Mouse (Mus musculus) stomach, postnatal 0 days (tissue): Measurements from ENCODE around the gene Dpf3.

Source experiments
- CTCF ChIP-seq: IDR thresholded peaks from 2 replicates; pipeline ENCODE4 v1.5.1; 2016; ENCODE audit warnings: antibody characterized with exemption, low read depth, mild to moderate bottlenecking, moderate library complexity
- EP300 ChIP-seq: optimal IDR thresholded peaks from 2 replicates; pipeline ENCODE3; 2016; ENCODE audit warnings: antibody characterized with exemption

DNA sequence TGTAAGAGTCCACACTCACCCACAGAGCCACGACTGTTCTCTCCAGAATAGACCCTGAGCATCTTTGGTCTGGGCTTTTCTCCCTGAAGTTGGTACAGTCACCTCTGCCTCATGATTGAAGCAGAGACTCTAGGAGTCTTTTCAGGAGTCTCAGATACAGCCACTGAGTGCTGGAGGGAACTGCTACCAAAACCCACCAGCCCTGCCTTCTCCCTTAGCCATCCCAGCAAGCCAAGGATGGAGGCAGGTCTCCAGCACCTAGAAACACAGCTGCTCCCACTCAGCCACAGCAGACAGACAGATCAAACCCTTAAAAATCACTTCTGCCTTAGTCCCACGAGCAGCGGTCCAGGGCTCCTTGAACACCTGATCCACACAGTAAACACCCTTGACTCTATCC is 139.3 kb downstream of the Dpf3 start:
- TF ChIP-seq CTCF (no peak), EP300 (no peak)
